Mouse (Mus musculus) MEL (cell line): ENCODE data around the gene Crtap. TPM values are rescaled to one million over a fixed set of nuclear protein-coding genes. Genes with fewer than 3 reads are reported as not detected.

Source experiments
- DNase-seq: peaks from one replicate; pipeline ENCODE4 v3.0.0; 2011; ENCODE audit warnings: low read depth, low spot score
- H3K27ac ChIP-seq: 2 replicates; pipeline ENCODE4 v1.5.1; 2012; ENCODE audit warnings: low read depth, mild to moderate bottlenecking, control low read depth, low read length, moderate library complexity; ENCODE audit not compliant: control insufficient read depth
- H3K27me3 ChIP-seq, 2 experiments: fragments of 150-350 bp in 1 of 2; sonication (generic) in 1 of 2; 2 replicates each; pipeline ENCODE4 v1.6.1; 2012; ENCODE audit warnings: low read length in 2 of 2, mild to moderate bottlenecking in 2 of 2, improper control_type of control experiment in 1 of 2, moderate library complexity in 1 of 2; ENCODE audit not compliant: insufficient read depth in 2 of 2, control insufficient read depth in 1 of 2
- H3K36me3 ChIP-seq, 2 experiments: 2 replicates each; pipeline ENCODE4 v1.6.1; 2012 to 2014; ENCODE audit warnings: low read length in 2 of 2, improper control_type of control experiment in 1 of 2, inconsistent platforms in 1 of 2, mild to moderate bottlenecking in 1 of 2; ENCODE audit not compliant: insufficient read depth in 2 of 2, control insufficient read depth in 1 of 2
- H3K4me1 ChIP-seq, 2 experiments: fragments of 150-350 bp in 1 of 2; sonication (generic) in 1 of 2; 2 replicates each; pipeline ENCODE4 v1.6.1; 2012; ENCODE audit warnings: low read length in 2 of 2, improper control_type of control experiment in 1 of 2, mild to moderate bottlenecking in 1 of 2; ENCODE audit not compliant: insufficient read depth in 2 of 2, control insufficient read depth in 1 of 2
- H3K4me3 ChIP-seq, 2 experiments: fragments of 150-350 bp in 1 of 2; sonication (generic) in 1 of 2; 2 replicates each; pipeline ENCODE4 v1.5.1; 2012; ENCODE audit warnings: low read depth in 2 of 2, low read length in 2 of 2, mild to moderate bottlenecking in 2 of 2, moderate library complexity in 2 of 2, control low read depth in 1 of 2, improper control_type of control experiment in 1 of 2; ENCODE audit not compliant: control insufficient read depth in 1 of 2, insufficient read depth in 1 of 2
- H3K79me2 ChIP-seq: 2 replicates; pipeline ENCODE4 v1.6.1; 2012; ENCODE audit warnings: mild to moderate bottlenecking, low read length, moderate library complexity; ENCODE audit not compliant: control insufficient read depth, poor library complexity, insufficient read depth
- H3K9ac ChIP-seq: 2 replicates; pipeline ENCODE4 v1.6.1; 2012; ENCODE audit warnings: low read depth, mild to moderate bottlenecking, control low read depth, low read length, moderate library complexity; ENCODE audit not compliant: control insufficient read depth, poor library complexity, severe bottlenecking
- H3K9me3 ChIP-seq: fragments of 150-350 bp; sonication (generic); replicated peaks from 2 replicates; pipeline ENCODE4 v1.6.1; 2012; ENCODE audit warnings: mild to moderate bottlenecking, low read length, improper control_type of control experiment, moderate library complexity; ENCODE audit not compliant: insufficient read depth
- BHLHE40 ChIP-seq: IDR thresholded peaks from 2 replicates; pipeline ENCODE4 v1.6.1; 2012; ENCODE audit warnings: low read depth, mild to moderate bottlenecking, inconsistent platforms, low read length, improper control_type of control experiment, borderline replicate concordance
- CHD1 ChIP-seq: IDR thresholded peaks from 2 replicates; pipeline ENCODE4 v1.6.1; 2012; ENCODE audit warnings: low read depth, mild to moderate bottlenecking, inconsistent platforms, low read length, improper control_type of control experiment
- CTCF ChIP-seq, 3 experiments: IDR thresholded peaks in 2 of 3; conservative IDR thresholded peaks in 1 of 3; 2 replicates each; pipeline ENCODE4 v1.5.1; 2011 to 2012; ENCODE audit warnings: low read length in 3 of 3, low read depth in 2 of 3, mild to moderate bottlenecking in 2 of 3, improper control_type of control experiment in 1 of 3, inconsistent platforms in 1 of 3, mixed read lengths in 1 of 3, moderate library complexity in 1 of 3; ENCODE audit not compliant: control insufficient read depth in 1 of 3, insufficient read depth in 1 of 3, poor library complexity in 1 of 3, severe bottlenecking in 1 of 3
- ELF1 ChIP-seq: IDR thresholded peaks from 2 replicates; pipeline ENCODE4 v1.6.1; 2014; ENCODE audit warnings: low read depth, mild to moderate bottlenecking, inconsistent platforms, low read length, improper control_type of control experiment, moderate library complexity
- EP300 ChIP-seq, 2 experiments: IDR thresholded peaks; 2 replicates each; pipeline ENCODE4 v1.6.1; 2011; ENCODE audit warnings: improper control_type of control experiment in 2 of 2, low read length in 2 of 2, low read depth in 1 of 2, mild to moderate bottlenecking in 1 of 2
- ETS1 ChIP-seq: IDR thresholded peaks from 2 replicates; pipeline ENCODE4 v1.6.1; 2012; ENCODE audit warnings: low read depth, mild to moderate bottlenecking, inconsistent platforms, low read length, improper control_type of control experiment, moderate library complexity
- JUND ChIP-seq: IDR thresholded peaks from 2 replicates; pipeline ENCODE4 v1.6.1; 2011; ENCODE audit warnings: low read depth, mild to moderate bottlenecking, improper control_type of control experiment, low read length
- KAT2A ChIP-seq: conservative IDR thresholded peaks from 2 replicates; pipeline ENCODE4 v1.6.1; 2012; ENCODE audit warnings: low read depth, low read length, improper control_type of control experiment, inconsistent platforms
- MAZ ChIP-seq: IDR thresholded peaks from 2 replicates; pipeline ENCODE4 v1.6.1; 2012; ENCODE audit warnings: low read depth, mild to moderate bottlenecking, inconsistent platforms, low read length, improper control_type of control experiment
- MXI1 ChIP-seq: IDR thresholded peaks from 2 replicates; pipeline ENCODE4 v1.6.1; 2011; ENCODE audit warnings: mild to moderate bottlenecking, low read depth, low read length, improper control_type of control experiment
- MYB ChIP-seq: IDR thresholded peaks from 2 replicates; pipeline ENCODE4 v1.6.1; 2011; ENCODE audit warnings: mild to moderate bottlenecking, low read depth, low read length, improper control_type of control experiment
- MYC ChIP-seq: IDR thresholded peaks from 2 replicates; pipeline ENCODE4 v1.6.1; 2011; ENCODE audit warnings: low read depth, mild to moderate bottlenecking, low read length, improper control_type of control experiment, moderate library complexity
- NELFE ChIP-seq: IDR thresholded peaks from 2 replicates; pipeline ENCODE4 v1.6.1; 2011; ENCODE audit warnings: low read depth, low read length, improper control_type of control experiment
- NRF1 ChIP-seq: IDR thresholded peaks from 2 replicates; pipeline ENCODE4 v1.6.1; 2014; ENCODE audit warnings: low read depth, mild to moderate bottlenecking, inconsistent platforms, low read length, improper control_type of control experiment, moderate library complexity; ENCODE audit not compliant: poor library complexity, insufficient read depth, severe bottlenecking
- POLR2AphosphoS2 ChIP-seq: IDR thresholded peaks from 2 replicates; pipeline ENCODE4 v1.6.1; 2011; ENCODE audit warnings: low read length, improper control_type of control experiment
- SMC3 ChIP-seq: IDR thresholded peaks from 2 replicates; pipeline ENCODE4 v1.6.1; 2011; ENCODE audit warnings: low read depth, low read length, improper control_type of control experiment
- TCF12 ChIP-seq: IDR thresholded peaks from 2 replicates; pipeline ENCODE4 v1.6.1; 2014; ENCODE audit warnings: low read depth, mild to moderate bottlenecking, inconsistent platforms, low read length, improper control_type of control experiment, moderate library complexity
- UBTF ChIP-seq: IDR thresholded peaks from 2 replicates; pipeline ENCODE4 v1.6.1; 2012; ENCODE audit warnings: low read depth, mild to moderate bottlenecking, inconsistent platforms, low read length, improper control_type of control experiment, moderate library complexity, borderline replicate concordance; ENCODE audit not compliant: insufficient read depth
- USF1 ChIP-seq: IDR thresholded peaks from 2 replicates; pipeline ENCODE4 v1.6.1; 2014; ENCODE audit warnings: low read depth, mild to moderate bottlenecking, inconsistent platforms, low read length, improper control_type of control experiment, moderate library complexity
- USF2 ChIP-seq, 2 experiments: IDR thresholded peaks; 2 replicates each; pipeline ENCODE4 v1.6.1; 2011 to 2012; ENCODE audit warnings: improper control_type of control experiment in 2 of 2, low read length in 2 of 2, borderline replicate concordance in 1 of 2, inconsistent platforms in 1 of 2, low read depth in 1 of 2, mild to moderate bottlenecking in 1 of 2; ENCODE audit not compliant: insufficient read depth in 1 of 2
- ZNF384 ChIP-seq: IDR thresholded peaks from 2 replicates; pipeline ENCODE4 v1.6.1; 2012; ENCODE audit warnings: low read depth, mild to moderate bottlenecking, inconsistent platforms, low read length, improper control_type of control experiment
- polyA plus RNA-seq, 2 experiments: library from polyadenylated mRNA; stranded (reverse) in 1 of 2; unstranded in 1 of 2; fragments of >175 nt in 1 of 2; fragments of >200 nt in 1 of 2; gene quantifications; 2 replicates each; pipeline versions ENCODE4 v1.2.1 to v1.2.4; 2012; ENCODE audit warnings: low replicate concordance in 2 of 2, low read depth in 1 of 2; ENCODE audit not compliant: insufficient read length in 2 of 2, insufficient read depth in 1 of 2, missing spikeins in 1 of 2
- total RNA-seq: library from RNA; depleted of rRNA; stranded (reverse); fragments of 300-350 nt; gene quantifications from 2 replicates; pipeline ENCODE4 v1.2.3, GENCODE M21; 2012

Gene Crtap
- total and polyA plus RNA-seq, 3 experiments, result 21.5 to 62.2 TPM; not detected in 1

GRCm38 (mm10) chr9:114389371-114389904, 1.0 kb downstream of the Crtap start:
- Histone ChIP-seq H3K79me2 (peaks cover 8% of the 10 kb centered on the region), H3K27me3 (no peaks in the 10 kb centered on the region), H3K4me1 (peaks cover 5 to 10% of the 10 kb centered on the region in 2 experiments; a peak in 2 of 4 replicates), H3K9me3 (no peaks in the 10 kb centered on the region), H3K9ac (no peak overlapping the region), H3K4me3 (peak overlapping the region; percentile 71 to 81; a peak in 3 of 4 replicates), H3K27ac (no peak overlapping the region), H3K36me3 (peaks cover 0 to 7% of the 10 kb centered on the region in 2 experiments; a peak in 2 of 4 replicates)
- TF ChIP-seq CTCF (IDR thresholded peaks at IDR 0.05 in 2 of 3, conservative IDR thresholded peaks at IDR 0.05 in 1 of 3; ENCODE audit: control insufficient read depth in 1 of 3, insufficient read depth in 1 of 3, low read depth in 2 of 3, low read length in 3 of 3, poor library complexity in 1 of 3, severe bottlenecking in 1 of 3) (peak; percentile 26 to 48 (median 40); a peak in 5 of 6 replicates), SMC3 (0 out of 2 replicates have a peak, but pooled peaks have one; percentile 15), JUND (no peak)
- peak; percentile 64 for DNase-seq

DNA sequence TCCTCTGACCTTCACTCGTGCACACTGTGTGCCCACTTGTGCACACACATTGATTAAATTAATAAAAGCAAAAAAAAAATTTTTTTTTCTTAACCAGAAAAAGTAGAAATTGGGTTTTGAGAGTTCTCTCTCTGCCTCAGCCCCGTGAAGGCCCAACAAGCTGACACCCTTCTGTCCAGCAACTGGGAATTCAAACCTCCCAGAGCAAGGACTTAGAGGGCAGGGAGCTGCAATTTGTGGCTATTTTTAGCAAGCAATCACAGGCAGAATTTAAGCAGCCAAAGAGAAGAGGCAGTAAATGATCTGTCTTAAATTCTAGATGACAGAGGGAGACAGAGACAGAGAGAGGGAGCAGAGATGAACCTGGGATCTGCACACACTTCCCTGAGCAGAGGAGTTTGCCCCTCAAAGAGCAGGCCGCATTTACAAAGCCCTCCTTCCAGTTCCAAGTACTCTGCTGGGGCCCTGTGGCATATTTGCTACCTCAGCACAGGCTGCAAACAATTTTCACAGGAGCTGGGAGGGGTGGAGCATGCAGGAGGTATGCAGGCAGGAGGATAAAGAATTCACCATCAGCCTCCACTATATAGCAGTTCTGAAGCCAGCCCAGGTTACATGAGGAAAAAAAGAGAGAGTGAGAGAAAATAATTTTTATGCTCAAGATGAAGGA, 1.6 kb downstream of the Crtap start:
- no peaks in the 10 kb centered on the region for H3K9me3 ChIP-seq
- peaks cover 8% of the 10 kb centered on the region for H3K79me2 ChIP-seq
- H3K4me3 ChIP-seq, result no peak overlapping the region
- no peak overlapping the region for H3K9ac ChIP-seq
- TF ChIP-seq USF2 (IDR thresholded peaks at IDR 0.05; ENCODE audit: borderline replicate concordance in 1 of 2, insufficient read depth in 1 of 2, low read depth in 1 of 2, low read length in 2 of 2), result no peak
- TF ChIP-seq TCF12, result no peak
- no peak for TF ChIP-seq UBTF
- TF ChIP-seq ETS1, result no peak
- TF ChIP-seq MAZ, result no peak
- TF ChIP-seq CTCF (IDR thresholded peaks at IDR 0.05 in 2 of 3, conservative IDR thresholded peaks at IDR 0.05 in 1 of 3; ENCODE audit: control insufficient read depth in 1 of 3, insufficient read depth in 1 of 3, low read depth in 2 of 3, low read length in 3 of 3, poor library complexity in 1 of 3, severe bottlenecking in 1 of 3), result no peak
- TF ChIP-seq MYB, result no peak
- TF ChIP-seq EP300 (IDR thresholded peaks at IDR 0.05; ENCODE audit: low read depth in 1 of 2, low read length in 2 of 2), result no peak
- TF ChIP-seq ELF1, result no peak
- TF ChIP-seq ZNF384, result no peak
- TF ChIP-seq JUND, result no peak
- TF ChIP-seq USF1, result no peak
- TF ChIP-seq POLR2AphosphoS2, result no peak
- TF ChIP-seq NELFE, result no peak
- no peak for TF ChIP-seq BHLHE40
- TF ChIP-seq MYC, result no peak
- no peak for TF ChIP-seq KAT2A
- no peak for TF ChIP-seq MXI1
- TF ChIP-seq NRF1, result no peak
- no peak for TF ChIP-seq CHD1
- TF ChIP-seq, all 39 proteins: peak for 0
- Histone ChIP-seq H3K36me3 (peaks cover 0 to under 1% of the 10 kb centered on the region in 2 experiments; a peak in 2 of 4 replicates), H3K27ac (no peak overlapping the region), H3K4me1 (peaks cover 4% of the 10 kb centered on the region in 2 experiments; a peak in 2 of 4 replicates), H3K27me3 (no peaks in the 10 kb centered on the region)
- no peak for DNase-seq
